Mouse (Mus musculus) liver, adult 2 months (tissue): ENCODE measurements around the gene Macf1. TPM values are rescaled to one million over a fixed set of nuclear protein-coding genes. Genes with fewer than 3 reads are reported as not detected.

Source experiments
- DNase-seq: peaks from one replicate; pipeline ENCODE4 v3.0.0-alpha.2; 2011; ENCODE audit warnings: low read depth, low spot score; ENCODE audit errors: extremely low read depth
- H3K27ac ChIP-seq: fragments of 200-500 bp; replicated peaks from 2 replicates; pipeline ENCODE4 v1.5.1; 2012; ENCODE audit warnings: low read depth, mild to moderate bottlenecking, control low read depth, inconsistent platforms, low read length; ENCODE audit not compliant: insufficient read depth
- H3K27me3 ChIP-seq: fragments of 200-500 bp; 2 replicates; pipeline ENCODE4 v1.6.1; 2012; ENCODE audit warnings: mild to moderate bottlenecking, moderate library complexity, low read length, inconsistent platforms; ENCODE audit not compliant: control insufficient read depth, insufficient read depth
- H3K36me3 ChIP-seq: fragments of 200-500 bp; 2 replicates; pipeline ENCODE4 v1.6.1; 2012; ENCODE audit warnings: low read length, inconsistent platforms; ENCODE audit not compliant: control insufficient read depth, insufficient read depth
- H3K4me1 ChIP-seq: fragments of 200-500 bp; 2 replicates; pipeline ENCODE4 v1.6.1; 2011; ENCODE audit warnings: low read length; ENCODE audit not compliant: control insufficient read depth, insufficient read depth
- H3K4me3 ChIP-seq: fragments of 200-500 bp; 2 replicates; pipeline ENCODE4 v1.5.1; 2011; ENCODE audit warnings: low read depth, mild to moderate bottlenecking, control low read depth, low read length, moderate library complexity; ENCODE audit not compliant: insufficient read depth
- H3K79me2 ChIP-seq: fragments of 200-500 bp; 2 replicates; pipeline ENCODE4 v1.6.1; 2012; ENCODE audit warnings: inconsistent platforms, mild to moderate bottlenecking, low read length, moderate library complexity; ENCODE audit not compliant: control insufficient read depth, insufficient read depth
- H3K9ac ChIP-seq: fragments of 200-500 bp; 2 replicates; pipeline ENCODE4 v1.6.1; 2012; ENCODE audit warnings: low read depth, mild to moderate bottlenecking, control low read depth, inconsistent platforms, low read length
- CTCF ChIP-seq: fragments of 200-500 bp; IDR thresholded peaks from 2 replicates; pipeline ENCODE4 v1.5.1; 2011; ENCODE audit warnings: low read depth, low read length, control low read depth
- POLR2A ChIP-seq: fragments of 200-500 bp; IDR thresholded peaks from 2 replicates; pipeline ENCODE4 v1.6.1; 2011; ENCODE audit warnings: low read length, control low read depth; ENCODE audit not compliant: insufficient read depth; ENCODE audit errors: extremely low read depth
- WGBS: fragments of 180-500 bp; shearing (Covaris S2); methylation state at CpG from one replicate; pipeline ENCODE4 v1.1.7; 2018; 5-methylcytosine and 5-hydroxymethylcytosine counted together
- polyA plus RNA-seq: library from polyadenylated mRNA; depleted of rRNA; stranded (reverse); fragments of >200 nt; gene quantifications from 2 replicates; pipeline ENCODE4 v1.2.3, GENCODE M21; 2012
- total RNA-seq: library from RNA; depleted of rRNA; stranded (reverse); fragments of >200 nt; gene quantifications from 2 replicates; pipeline ENCODE4 v1.2.3, GENCODE M21; 2014

The Macf1 gene
- total and polyA plus RNA-seq, 2 experiments, result 16.6 to 70.7 TPM

DNA sequence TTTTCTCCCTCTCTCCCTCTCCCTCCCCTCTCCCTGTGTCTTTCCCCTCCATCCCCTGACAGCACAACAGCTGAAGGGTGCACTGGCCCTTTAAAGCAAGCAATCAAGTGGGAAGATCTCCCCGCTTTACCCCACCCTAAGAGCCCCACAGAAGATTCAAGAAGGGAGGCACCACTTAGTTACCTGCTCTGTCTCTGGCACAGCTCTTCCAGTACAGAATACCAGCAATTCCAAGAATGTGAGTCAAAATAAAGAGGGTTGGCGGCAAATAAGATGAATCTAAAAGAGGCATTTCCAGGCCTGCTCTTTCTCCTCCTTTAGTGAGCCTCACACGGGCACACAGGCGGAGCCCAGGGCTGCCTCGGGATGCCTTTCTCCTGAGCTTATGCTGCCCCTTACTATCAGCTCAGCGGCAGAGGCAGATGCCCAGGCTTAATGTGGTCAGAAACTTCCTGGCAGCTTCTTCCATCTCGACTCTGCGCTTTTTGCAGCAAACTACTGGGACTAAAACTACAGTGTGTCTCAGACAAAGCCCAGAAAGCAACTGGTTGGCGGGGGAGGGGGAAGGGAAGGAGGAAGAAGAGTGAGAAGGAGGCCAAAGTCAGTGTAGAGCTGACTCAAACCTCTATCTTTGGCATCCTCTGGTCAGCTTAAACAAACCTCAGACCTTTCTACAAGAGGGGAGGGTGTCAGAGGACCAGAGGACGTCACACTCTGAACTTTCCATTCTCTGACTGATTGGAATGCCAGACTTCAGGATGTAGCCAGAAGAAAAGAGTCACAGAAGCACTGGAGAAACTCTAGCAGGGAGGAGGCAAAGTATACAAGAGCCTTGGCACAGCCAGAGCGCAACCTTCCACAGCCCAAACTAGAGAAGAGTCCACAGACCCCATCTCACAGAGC lies 111.5 kb downstream of the Macf1 start:
- no peaks in the 10 kb centered on the region; the same call in 1 of the 2 replicates for H3K36me3 ChIP-seq
- peak overlapping the region; percentile 1; the same call in 1 of the 2 replicates for H3K9ac ChIP-seq
- WGBS, result 58% methylated on average over 11 of the region's 11 CpGs
- peaks cover 10% of the 10 kb centered on the region; the same call in 1 of the 2 replicates for H3K4me1 ChIP-seq
- peak overlapping the region; percentile 34 for H3K27ac ChIP-seq
- H3K4me3 ChIP-seq, result peak overlapping the region; percentile 37
- H3K79me2 ChIP-seq, result peaks cover 20% of the 10 kb centered on the region
- TF ChIP-seq POLR2A (no peak), CTCF (no peak)
- H3K27me3 ChIP-seq, result no peaks in the 10 kb centered on the region
- DNase-seq, result peak; percentile 57

DNA sequence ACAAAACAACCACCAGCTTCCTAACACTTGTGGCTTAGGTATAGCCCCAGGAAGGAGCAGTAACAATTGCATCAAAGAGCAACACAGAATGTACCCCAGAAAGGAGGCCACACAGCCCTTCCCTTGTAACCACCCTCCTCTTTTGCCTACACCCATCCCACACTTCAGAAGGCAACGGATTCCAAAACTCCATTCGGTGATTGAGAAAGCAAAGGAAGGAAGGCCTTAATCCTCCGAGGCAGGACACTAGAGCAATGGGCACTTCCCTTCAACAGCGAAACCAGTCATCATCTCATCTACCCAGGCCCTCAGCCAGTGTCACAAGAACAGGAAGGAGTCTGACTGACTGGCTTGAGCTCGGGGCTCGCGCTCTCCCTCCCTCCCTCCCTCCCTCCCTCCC lies 112.3 kb downstream of the Macf1 start:
- Histone ChIP-seq H3K4me3 (peak overlapping the region; percentile 15; the same call in 1 of the 2 replicates), H3K27me3 (no peaks in the 10 kb centered on the region), H3K9ac (peak overlapping the region; percentile 14), H3K36me3 (no peaks in the 10 kb centered on the region; the same call in 1 of the 2 replicates), H3K4me1 (peaks cover 9% of the 10 kb centered on the region; the same call in 1 of the 2 replicates), H3K79me2 (peaks cover 20% of the 10 kb centered on the region), H3K27ac (peak overlapping the region; percentile 57)
- 43% methylated on average over 7 of the region's 7 CpGs for WGBS
- DNase-seq, result peak; percentile 50
- TF ChIP-seq CTCF (no peak), POLR2A (no peak)

DNA sequence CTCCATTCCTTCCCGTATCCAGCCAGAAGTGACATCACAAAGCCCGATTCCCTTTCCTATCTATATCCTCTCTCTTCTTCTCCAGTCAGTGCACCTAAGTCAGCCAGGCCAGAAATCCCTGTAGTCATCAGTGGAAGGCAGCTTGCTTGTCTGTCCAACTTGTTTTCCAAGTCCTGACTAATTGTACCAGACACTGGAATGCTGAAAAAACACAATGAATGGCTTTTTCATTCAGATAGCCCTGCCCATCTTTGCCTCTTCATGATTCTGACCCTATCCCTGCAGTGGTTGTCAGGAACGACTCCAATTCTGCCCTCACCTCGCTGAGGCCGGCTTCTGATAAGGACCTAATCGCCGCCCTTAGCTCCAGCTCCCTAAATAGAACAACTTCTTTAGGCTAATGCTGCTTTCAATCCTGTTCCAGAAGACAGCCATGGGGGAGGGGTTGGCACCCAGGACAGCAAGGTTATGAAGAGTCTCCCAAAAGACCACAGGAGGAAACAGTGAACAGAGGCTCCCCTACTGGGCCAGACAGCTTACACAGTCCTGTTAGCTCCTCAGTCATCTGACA lies 118.8 kb downstream of the Macf1 start:
- no peak for DNase-seq
- H3K36me3 ChIP-seq, result no peaks in the 10 kb centered on the region
- peaks cover 29% of the 10 kb centered on the region; the same call in 1 of the 2 replicates for H3K79me2 ChIP-seq
- H3K27ac ChIP-seq, result no peak overlapping the region
- no peaks in the 10 kb centered on the region for H3K27me3 ChIP-seq
- WGBS, result 53% methylated on average over 7 of the region's 7 CpGs
- H3K9ac ChIP-seq, result no peak overlapping the region
- no peak overlapping the region for H3K4me3 ChIP-seq
- peaks cover 15% of the 10 kb centered on the region for H3K4me1 ChIP-seq
- TF ChIP-seq CTCF, result no peak

DNA sequence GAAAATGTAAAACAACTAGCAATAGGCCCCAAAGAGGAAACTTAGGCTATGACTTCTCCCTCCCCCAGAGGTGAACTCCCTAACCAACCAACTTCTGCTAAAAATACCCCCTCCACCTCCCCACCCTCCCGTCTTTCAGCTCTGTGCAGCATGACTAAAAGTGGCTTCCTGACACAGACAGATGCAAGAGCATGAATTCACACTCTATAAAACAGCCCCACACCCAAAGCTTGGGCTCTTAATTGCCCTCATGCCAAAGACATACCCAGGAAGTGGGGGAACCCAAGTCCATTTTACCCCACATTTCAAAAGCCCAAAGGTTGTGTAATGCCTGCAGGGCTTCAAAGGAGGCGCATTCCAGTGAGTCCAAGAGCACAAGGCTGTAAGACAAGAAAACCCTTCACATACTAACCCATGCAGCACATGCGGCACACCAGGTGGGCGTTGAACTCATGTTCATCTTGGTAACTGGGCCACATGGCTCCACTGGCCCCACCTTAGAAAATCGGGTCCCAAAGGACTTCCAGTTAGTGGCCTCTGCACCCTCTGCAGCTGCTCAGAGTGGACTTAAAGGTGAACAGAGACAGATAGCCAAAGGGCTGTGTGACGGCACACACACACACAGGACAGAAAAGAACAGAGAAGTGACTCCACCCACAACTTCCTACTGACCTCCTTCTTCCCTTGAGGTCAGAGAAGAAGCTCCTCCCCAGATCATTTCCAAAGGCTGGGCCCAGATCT lies 119.9 kb downstream of the Macf1 start:
- peaks cover 15% of the 10 kb centered on the region for H3K4me1 ChIP-seq
- DNase-seq, result peak; percentile 59
- no peak overlapping the region; the same call in 1 of the 2 replicates for H3K4me3 ChIP-seq
- no peak for TF ChIP-seq POLR2A
- TF ChIP-seq CTCF, result no peak
- peaks cover 29% of the 10 kb centered on the region; the same call in 1 of the 2 replicates for H3K79me2 ChIP-seq
- peak overlapping the region; percentile 31; the same call in 1 of the 2 replicates for H3K9ac ChIP-seq
- no peaks in the 10 kb centered on the region for H3K27me3 ChIP-seq
- 51% methylated on average over 6 of the region's 6 CpGs for WGBS
- H3K36me3 ChIP-seq, result no peaks in the 10 kb centered on the region
- peak overlapping the region; percentile 44 for H3K27ac ChIP-seq

DNA sequence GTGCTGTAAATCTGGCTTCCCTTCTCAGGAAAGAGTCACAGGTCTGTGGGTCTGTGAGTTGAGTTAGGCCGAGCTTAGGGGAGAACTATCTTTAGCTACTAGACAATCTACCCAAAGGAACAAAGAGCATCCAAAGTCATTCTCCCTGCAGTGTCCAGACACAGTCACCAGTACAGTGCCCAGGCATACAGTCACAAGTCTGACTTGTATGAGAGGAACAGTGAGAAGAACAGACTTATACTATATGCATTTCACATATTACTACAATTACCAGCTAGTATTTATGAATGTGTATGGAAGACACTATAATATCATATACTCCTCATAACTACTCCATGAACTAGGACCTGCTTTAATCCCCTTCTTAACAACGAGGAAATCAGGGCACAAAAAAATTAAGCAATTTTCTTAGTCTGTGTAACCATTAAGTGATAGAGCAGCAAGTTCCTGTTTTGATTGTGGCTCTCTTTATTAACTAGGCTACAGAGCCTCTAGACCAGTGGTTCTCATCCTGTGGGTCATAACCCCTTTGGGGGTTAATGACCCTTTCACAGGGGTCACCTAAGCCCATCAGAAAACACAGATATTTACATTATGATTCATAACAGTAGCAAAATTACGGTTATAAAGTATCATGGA lies 121.9 kb downstream of the Macf1 start:
- Histone ChIP-seq H3K4me3 (no peak overlapping the region), H3K27me3 (no peaks in the 10 kb centered on the region), H3K9ac (no peak overlapping the region), H3K79me2 (peaks cover 32% of the 10 kb centered on the region; the same call in 1 of the 2 replicates), H3K4me1 (peaks cover 15% of the 10 kb centered on the region), H3K27ac (0 out of 2 replicates have a peak overlapping the region, but pooled peaks have one; percentile 10), H3K36me3 (no peaks in the 10 kb centered on the region)
- no peak for DNase-seq
- 47% methylated on average over 3 of the region's 3 CpGs for WGBS
- TF ChIP-seq POLR2A, result no peak
- no peak for TF ChIP-seq CTCF
